25 mouse cellular contexts compared by ENCODE assay signal in the genomic region with DNA sequence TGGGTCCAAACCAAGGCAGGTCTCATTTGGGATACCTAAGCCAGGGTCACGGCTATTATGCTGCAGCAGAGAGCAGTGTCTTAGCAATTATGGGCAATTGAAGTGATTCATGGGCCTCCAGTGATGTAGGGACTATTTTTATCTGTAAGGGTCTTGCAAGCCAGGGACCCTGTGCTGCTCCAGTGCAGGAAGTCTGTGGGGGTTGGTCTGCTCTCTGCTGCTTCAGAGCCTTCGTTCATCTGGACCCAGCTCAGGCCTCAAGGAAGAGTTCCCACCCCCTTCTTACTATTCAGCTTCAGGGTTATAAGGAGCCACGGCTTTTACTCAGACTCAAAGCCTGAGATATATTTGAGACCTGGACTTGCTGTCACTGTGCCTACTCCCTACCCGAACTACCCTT.
DNase-seq lines count a peak whose midpoint lies in the region; ATAC-seq and TF ChIP-seq lines count a peak whose summit lies in the region.
"Had no signal": no experiment of that assay in that cellular context is flagged by ENCODE, and none has a peak within 500 bp of the region (broad histone marks: within the 10 kb centered on the region; RNA-seq: fewer than 3 reads in every experiment).

No protein-coding gene starts in this region.

- H3K79me2 ChIP-seq in heart, adult 2 months (replicated peaks; ENCODE audit: control insufficient read depth, insufficient read depth, low read length) = no peaks in the 10 kb centered on the region

- TF ChIP-seq CTCF in heart, adult 2 months (IDR thresholded peaks at IDR 0.05) = no peak

- H3K36me3 ChIP-seq in heart, embryonic 13.5 days = no peaks in the 10 kb centered on the region
- H3K36me3 ChIP-seq in heart, adult 2 months (ENCODE audit: control insufficient read depth, insufficient read depth, low read length) = no peaks in the 10 kb centered on the region
- no peaks in the 10 kb centered on the region for H3K36me3 ChIP-seq in embryonic facial prominence, embryonic 10.5 days (replicated peaks)
- no peaks in the 10 kb centered on the region for H3K36me3 ChIP-seq in limb, embryonic 13.5 days
- H3K36me3 ChIP-seq: embryonic facial prominence, embryonic 15.5 days; hindbrain, embryonic 15.5 days; limb, embryonic 15.5 days; midbrain, embryonic 12.5 days had no signal

- no peak for DNase-seq in heart, adult 2 months
- DNase-seq in kidney, postnatal 14 days = peak; percentile 21
- DNase-seq in kidney, adult 9 months = no peak
- no peak for DNase-seq in embryonic facial prominence, embryonic 10.5 days (ENCODE audit: low spot score)
- no peak for DNase-seq in right cerebral cortex, postnatal 10 days (ENCODE audit: low spot score in 2 of 2)
- DNase-seq: adrenal gland, postnatal 14 days; cerebellum, adult 2 months; cerebellum, postnatal 25 days; heart, postnatal 4 days; layer of hippocampus, adult 9-11 months; lung, postnatal 14 days; right cerebral cortex, postnatal 14 days; spleen, adult 18-20 months; thymus, adult 18-20 months; thymus, postnatal 36 days had no signal

- H3K27ac ChIP-seq in heart, embryonic 13.5 days (replicated peaks) = 0 out of 2 replicates have a peak overlapping the region, but pooled peaks have one; percentile 1
- no peak overlapping the region for H3K27ac ChIP-seq in heart, adult 2 months
- H3K27ac ChIP-seq in embryonic facial prominence, embryonic 10.5 days (replicated peaks) = peak overlapping the region; percentile 51
- peak overlapping the region; percentile 22; the same call in 1 of the 2 replicates for H3K27ac ChIP-seq in limb, embryonic 13.5 days
- H3K27ac ChIP-seq: embryonic facial prominence, embryonic 15.5 days; hindbrain, embryonic 15.5 days; limb, embryonic 15.5 days; liver, embryonic 14.5 days; midbrain, embryonic 12.5 days had no signal

- H3K4me2 ChIP-seq in heart, embryonic 13.5 days = no peak overlapping the region
- H3K4me2 ChIP-seq in limb, embryonic 13.5 days (replicated peaks) = no peak overlapping the region
- H3K4me2 ChIP-seq: embryonic facial prominence, embryonic 15.5 days; hindbrain, embryonic 15.5 days; limb, embryonic 15.5 days; midbrain, embryonic 12.5 days had no signal

- no peaks in the 10 kb centered on the region for H3K27me3 ChIP-seq in heart, embryonic 13.5 days (replicated peaks)
- H3K27me3 ChIP-seq in heart, adult 2 months (ENCODE audit: control insufficient read depth, insufficient read depth, low read length) = no peaks in the 10 kb centered on the region
- H3K27me3 ChIP-seq in embryonic facial prominence, embryonic 10.5 days (replicated peaks; ENCODE audit: low read depth, poor library complexity, severe bottlenecking) = no peaks in the 10 kb centered on the region; the same call in 1 of the 2 replicates
- peaks cover 16% of the 10 kb centered on the region for H3K27me3 ChIP-seq in limb, embryonic 13.5 days
- H3K27me3 ChIP-seq: embryonic facial prominence, embryonic 15.5 days; hindbrain, embryonic 15.5 days; limb, embryonic 15.5 days; midbrain, embryonic 12.5 days had no signal

- intact Hi-C loops in heart, adult 2 months (cut with DNase I) = no loop called here

- ATAC-seq in heart, embryonic 13.5 days (ENCODE audit: extremely low read depth, insufficient number of reproducible peaks, low FRiP score, low TSS enrichment) = no peak
- no peak for ATAC-seq in limb, embryonic 13.5 days (ENCODE audit: low FRiP score, low read depth)
- ATAC-seq: CD4-positive, CD25-positive, alpha-beta regulatory T cell, adult 4 months; forebrain, embryonic 14.5 days; intestine, embryonic 16.5 days had no signal

- no peak for TF ChIP-seq POLR2A in heart, adult 2 months (IDR thresholded peaks at IDR 0.05; ENCODE audit: insufficient read depth, low read depth, low read length)

- 0 out of 2 replicates have a peak overlapping the region, but pooled peaks have one; percentile 47 for H3K9ac ChIP-seq in heart, embryonic 13.5 days
- no peak overlapping the region for H3K9ac ChIP-seq in heart, adult 2 months (ENCODE audit: low read depth, low read length)
- no peak overlapping the region for H3K9ac ChIP-seq in limb, embryonic 13.5 days
- H3K9ac ChIP-seq: embryonic facial prominence, embryonic 15.5 days; hindbrain, embryonic 15.5 days; limb, embryonic 15.5 days; liver, embryonic 14.5 days; midbrain, embryonic 12.5 days had no signal

- H3K4me1 ChIP-seq in heart, embryonic 13.5 days = peaks cover 15% of the 10 kb centered on the region
- H3K4me1 ChIP-seq in heart, adult 2 months (ENCODE audit: control insufficient read depth, insufficient read depth, low read length) = no peaks in the 10 kb centered on the region
- H3K4me1 ChIP-seq in embryonic facial prominence, embryonic 10.5 days = peaks cover 23% of the 10 kb centered on the region
- peaks cover 27% of the 10 kb centered on the region for H3K4me1 ChIP-seq in limb, embryonic 13.5 days

- 32% methylated on average over 4 of the region's 4 CpGs for WGBS in heart, embryonic 13.5 days
- 51% methylated on average over 4 of the region's 4 CpGs for WGBS in heart, adult 2 months
- WGBS in embryonic facial prominence, embryonic 10.5 days = 48% methylated on average over 4 of the region's 4 CpGs
- WGBS in limb, embryonic 13.5 days = 37% methylated on average over 4 of the region's 4 CpGs

- H3K9me3 ChIP-seq in heart, embryonic 13.5 days = peaks cover 9% of the 10 kb centered on the region; the same call in 1 of the 2 replicates
- peaks cover 5% of the 10 kb centered on the region for H3K9me3 ChIP-seq in embryonic facial prominence, embryonic 10.5 days
- 0 out of 2 replicates have a peak, but pooled peaks cover 8% of the 10 kb centered on the region for H3K9me3 ChIP-seq in limb, embryonic 13.5 days
- H3K9me3 ChIP-seq: limb, embryonic 15.5 days; midbrain, embryonic 12.5 days had no signal

- TF ChIP-seq EP300 in heart, adult 2 months (IDR thresholded peaks at IDR 0.05; ENCODE audit: insufficient read depth, low read depth, low read length) = no peak

- no peak overlapping the region for H3K4me3 ChIP-seq in heart, embryonic 13.5 days
- no peak overlapping the region for H3K4me3 ChIP-seq in heart, adult 2 months
- no peak overlapping the region for H3K4me3 ChIP-seq in embryonic facial prominence, embryonic 10.5 days
- H3K4me3 ChIP-seq in limb, embryonic 13.5 days = no peak overlapping the region
- H3K4me3 ChIP-seq: embryonic facial prominence, embryonic 15.5 days; hindbrain, embryonic 15.5 days; limb, embryonic 15.5 days; midbrain, embryonic 12.5 days had no signal
